Mouse (Mus musculus): Measurements from ENCODE around the gene Pafah1b3. TPM values are rescaled to one million over a fixed set of nuclear protein-coding genes. Genes with fewer than 3 reads are reported as not detected.

Pafah1b3 gene
- polyA plus RNA-seq, 1 experiment = 19.1 TPM

DNA sequence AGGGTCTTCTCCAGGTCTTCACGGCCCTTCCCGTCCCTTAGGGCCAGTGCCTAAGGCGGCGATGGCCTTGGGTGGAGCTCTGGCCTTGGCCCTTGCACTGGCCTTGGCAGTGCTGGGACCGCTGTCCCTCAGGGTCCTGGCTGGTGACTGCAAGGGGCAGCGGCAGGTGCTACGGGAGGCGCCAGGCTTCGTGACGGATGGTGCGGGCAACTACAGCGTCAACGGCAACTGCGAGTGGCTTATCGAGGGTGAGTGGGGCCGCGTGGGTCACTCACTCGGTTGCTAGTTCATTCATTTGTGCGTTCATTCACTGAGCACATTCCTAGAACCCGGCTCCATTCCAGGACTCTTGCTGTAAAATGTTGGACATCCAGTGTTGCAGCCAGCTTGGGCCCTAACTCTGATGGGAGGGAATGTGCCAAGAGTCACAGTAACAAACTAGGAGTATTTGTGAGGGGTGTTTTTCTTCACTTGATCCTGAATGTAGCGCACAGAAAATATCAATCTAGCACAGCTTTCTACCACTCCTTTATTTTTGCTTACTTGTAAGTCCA lies 19.7 kb upstream of the Pafah1b3 start:
- Histone ChIP-seq H3K4me3 (replicated peaks) (peak overlapping the region; percentile 96), H3K27me3 (replicated peaks) (peaks cover 34% of the 10 kb centered on the region), H3K9me3 (no peaks in the 10 kb centered on the region; the same call in 1 of the 2 replicates), H3K36me3 (replicated peaks; ENCODE audit: low read length) (no peaks in the 10 kb centered on the region), H3K4me1 (peaks cover 42% of the 10 kb centered on the region)
- TF ChIP-seq GATA1 (IDR thresholded peaks at IDR 0.05; ENCODE audit: borderline replicate concordance, low read length) (no peak), FLI1 (IDR thresholded peaks at IDR 0.05; ENCODE audit: low read length) (no peak)

DNA sequence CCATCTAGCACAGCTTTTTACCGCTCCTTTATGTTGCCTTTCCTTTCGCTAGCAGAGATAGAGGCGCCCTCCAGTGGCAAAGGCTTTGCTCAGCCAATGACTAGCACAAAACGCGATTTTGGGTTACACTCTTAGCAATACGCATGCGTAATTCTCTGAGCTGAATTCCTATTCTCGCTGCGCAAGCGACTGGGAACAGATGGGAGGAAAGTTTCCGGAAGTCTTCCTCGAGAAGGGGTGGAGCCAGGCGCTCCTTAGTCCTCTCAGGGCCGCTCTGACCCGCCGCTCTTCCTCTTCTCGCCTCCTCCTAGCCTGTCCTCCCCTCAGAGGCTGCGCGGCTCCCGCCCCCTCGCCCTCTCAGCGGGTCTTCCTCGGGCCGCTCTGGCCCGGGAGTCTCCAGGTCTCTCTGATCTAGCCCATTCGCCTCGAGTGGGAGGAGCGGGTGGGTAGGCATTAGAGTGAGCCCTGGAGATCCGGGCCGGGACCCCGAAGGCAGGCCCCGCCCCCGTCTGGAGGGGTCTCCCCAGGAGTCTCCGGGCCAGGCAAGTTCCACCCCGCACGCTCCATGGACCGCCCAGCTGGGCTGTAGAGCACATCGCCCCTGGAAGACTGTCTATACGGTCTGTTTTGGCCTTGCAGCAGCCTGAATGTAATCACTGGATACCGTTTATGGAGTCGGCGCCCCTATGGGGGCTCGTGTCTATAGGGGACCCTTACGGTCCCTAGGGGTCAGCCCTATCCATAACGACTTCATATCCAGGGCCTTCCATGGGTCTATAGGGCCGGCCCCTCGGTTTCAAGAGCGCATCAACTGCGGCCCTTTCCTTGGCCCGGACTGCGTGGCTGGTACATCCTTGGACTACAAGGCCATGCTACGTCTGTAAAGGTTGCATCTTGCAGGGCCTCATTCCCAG lies 19.0 kb upstream of the Pafah1b3 start, which contains the start of gene Megf8:
Megf8 (plus strand) TSS at position 633 of the 914 bp plus-strand sequence.
- Histone ChIP-seq H3K4me1 (peaks cover 37% of the 10 kb centered on the region), H3K4me3 (replicated peaks) (peak within 1 kb of the TSS; percentile 96), H3K9me3 (no peaks in the 10 kb centered on the region; the same call in 1 of the 2 replicates), H3K27me3 (replicated peaks) (peaks cover 42% of the 10 kb centered on the region), H3K36me3 (replicated peaks; ENCODE audit: low read length) (no peaks in the 10 kb centered on the region)
- no peak for TF ChIP-seq FLI1 (IDR thresholded peaks at IDR 0.05; ENCODE audit: low read length)
- TF ChIP-seq GATA1 (IDR thresholded peaks at IDR 0.05; ENCODE audit: borderline replicate concordance, low read length) = no peak

DNA sequence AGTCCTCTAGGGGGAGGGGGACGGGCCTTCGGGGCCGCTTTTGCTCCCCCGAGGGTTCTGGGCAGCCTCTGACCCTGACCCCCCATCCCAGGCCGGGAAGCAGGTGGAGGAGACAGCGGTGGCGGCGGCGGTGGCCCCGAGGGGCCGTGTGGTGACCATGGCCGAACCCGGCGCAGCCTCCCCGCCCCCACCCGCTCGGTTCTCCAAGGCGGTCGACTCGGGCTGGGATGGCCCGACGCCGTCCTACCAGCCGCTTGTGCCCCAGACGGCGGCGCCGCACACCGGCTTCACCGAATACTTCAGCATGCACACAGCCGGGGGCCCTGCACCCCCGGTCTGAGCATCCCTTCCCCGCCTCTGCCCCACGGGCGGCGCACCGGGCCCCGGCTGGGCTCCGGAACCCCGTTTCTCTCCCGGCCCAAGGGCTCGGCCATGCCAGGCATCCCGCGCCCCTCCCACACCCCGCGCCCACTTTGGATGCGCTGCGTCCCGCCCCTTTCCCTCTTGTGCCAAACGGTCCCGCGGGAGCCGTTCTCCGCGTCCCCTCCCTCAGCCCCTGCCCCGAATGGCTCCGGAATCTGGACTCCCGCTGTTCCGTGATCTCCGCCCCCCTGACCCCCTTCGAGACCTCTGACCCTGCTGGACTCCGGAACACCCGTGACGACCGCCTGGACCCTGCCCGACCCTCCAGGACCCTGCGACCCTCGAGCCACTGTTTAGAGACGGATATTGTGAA lies 17.7 kb upstream of the Pafah1b3 start:
- TF ChIP-seq FLI1 (IDR thresholded peaks at IDR 0.05; ENCODE audit: low read length) = no peak
- TF ChIP-seq GATA1 (IDR thresholded peaks at IDR 0.05; ENCODE audit: borderline replicate concordance, low read length) = no peak
- H3K9me3 ChIP-seq = no peaks in the 10 kb centered on the region; the same call in 1 of the 2 replicates
- H3K4me1 ChIP-seq = peaks cover 30% of the 10 kb centered on the region
- no peaks in the 10 kb centered on the region for H3K36me3 ChIP-seq (replicated peaks; ENCODE audit: low read length)
- peak overlapping the region; percentile 96 for H3K4me3 ChIP-seq (replicated peaks)
- peaks cover 52% of the 10 kb centered on the region for H3K27me3 ChIP-seq (replicated peaks)

DNA sequence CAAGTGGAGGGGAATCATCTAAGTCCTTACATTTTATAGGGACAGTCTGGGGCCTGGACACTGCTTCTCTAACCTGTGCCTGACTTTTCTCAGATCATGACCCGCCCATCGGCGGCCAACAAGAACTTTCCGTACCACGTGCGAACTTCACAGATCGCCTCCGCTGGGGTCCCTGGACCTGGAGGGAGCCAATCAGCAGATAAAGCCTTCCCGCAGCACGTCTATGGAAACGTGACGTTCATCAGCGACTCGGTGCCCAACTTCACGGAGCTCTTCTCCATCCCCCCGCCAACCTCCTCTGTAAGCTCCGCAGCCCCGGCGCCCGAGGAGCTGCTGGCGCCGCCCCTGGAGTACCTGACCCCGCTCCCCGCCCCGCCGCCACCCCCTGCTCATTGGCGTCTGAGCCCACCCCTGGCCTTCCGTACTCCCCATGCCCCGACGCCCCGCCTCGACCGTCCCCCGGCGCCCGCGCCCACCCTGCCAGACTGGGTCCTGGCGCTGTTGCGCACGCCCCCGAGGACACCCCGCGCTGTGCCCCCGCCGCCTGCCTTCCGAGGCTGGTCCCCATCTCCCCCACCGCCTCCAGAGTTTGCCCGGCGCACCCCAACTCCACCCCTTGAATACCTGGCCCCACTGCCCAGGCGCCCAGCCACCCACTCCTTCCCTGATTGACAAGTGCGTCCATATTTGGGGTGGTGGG lies 17.0 kb upstream of the Pafah1b3 start:
- peak overlapping the region; percentile 96 for H3K4me3 ChIP-seq (replicated peaks)

DNA sequence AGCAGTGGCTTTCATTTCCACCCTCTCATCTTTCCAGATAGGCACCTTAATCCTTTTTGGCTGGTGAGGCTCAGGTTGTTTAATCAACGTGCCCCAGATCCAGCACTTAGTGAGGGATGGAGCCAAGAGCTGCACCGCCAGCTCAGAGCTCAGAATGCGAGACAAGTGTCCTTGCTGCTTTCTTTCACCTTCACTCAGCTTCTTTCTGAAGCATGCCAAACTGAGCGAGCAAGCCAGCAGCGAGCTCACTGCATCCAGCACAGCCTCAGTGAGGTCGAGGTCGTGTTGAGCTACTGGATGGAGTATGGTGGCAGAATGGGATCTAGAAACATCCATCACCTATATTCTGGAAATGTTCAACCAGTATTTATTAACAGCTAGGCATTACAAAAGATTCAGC lies 15.5 kb upstream of the Pafah1b3 start:
- H3K4me3 ChIP-seq (replicated peaks) = no peak overlapping the region
- H3K36me3 ChIP-seq (replicated peaks; ENCODE audit: low read length) = no peaks in the 10 kb centered on the region
- peaks cover 70% of the 10 kb centered on the region for H3K27me3 ChIP-seq (replicated peaks)
- H3K9me3 ChIP-seq = no peaks in the 10 kb centered on the region
- H3K4me1 ChIP-seq = peaks cover 35% of the 10 kb centered on the region
- TF ChIP-seq GATA1 (IDR thresholded peaks at IDR 0.05; ENCODE audit: borderline replicate concordance, low read length) (no peak), FLI1 (IDR thresholded peaks at IDR 0.05; ENCODE audit: low read length) (no peak)

More for the DNA sequence above, 17.0 kb upstream of the Pafah1b3 start:
- Histone ChIP-seq H3K9me3 (no peaks in the 10 kb centered on the region), H3K4me1 (peaks cover 30% of the 10 kb centered on the region), H3K36me3 (replicated peaks; ENCODE audit: low read length) (no peaks in the 10 kb centered on the region), H3K27me3 (replicated peaks) (peaks cover 56% of the 10 kb centered on the region)
- TF ChIP-seq GATA1 (IDR thresholded peaks at IDR 0.05; ENCODE audit: borderline replicate concordance, low read length) = no peak
- TF ChIP-seq FLI1 (IDR thresholded peaks at IDR 0.05; ENCODE audit: low read length) = no peak

DNA sequence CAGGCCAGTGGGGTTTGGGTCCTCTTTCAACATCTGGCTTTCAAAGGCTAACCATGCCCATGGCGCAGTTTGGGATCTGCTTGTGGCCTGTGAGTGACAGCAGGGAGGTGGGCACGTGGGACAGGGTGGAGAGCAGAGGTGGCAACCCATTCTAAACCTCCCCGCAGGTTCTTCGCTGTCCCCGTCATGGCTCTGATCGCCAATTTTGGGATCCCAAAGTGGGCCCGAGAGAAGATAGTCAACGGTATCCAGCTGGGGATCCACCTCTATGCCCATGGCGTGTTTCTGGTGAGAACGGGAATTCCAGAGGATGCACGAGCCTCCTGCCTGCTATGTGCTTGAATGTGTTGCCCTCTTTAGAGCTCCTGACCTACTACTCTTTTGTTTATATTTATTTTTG lies 13.4 kb upstream of the Pafah1b3 start:
- H3K27me3 ChIP-seq (replicated peaks) = peaks cover 92% of the 10 kb centered on the region
- no peak overlapping the region for H3K4me3 ChIP-seq (replicated peaks)
- H3K36me3 ChIP-seq (replicated peaks; ENCODE audit: low read length) = no peaks in the 10 kb centered on the region
- TF ChIP-seq FLI1 (IDR thresholded peaks at IDR 0.05; ENCODE audit: low read length) (no peak), GATA1 (IDR thresholded peaks at IDR 0.05; ENCODE audit: borderline replicate concordance, low read length) (no peak)
- peaks cover 25% of the 10 kb centered on the region for H3K4me1 ChIP-seq
- H3K9me3 ChIP-seq = no peaks in the 10 kb centered on the region

DNA sequence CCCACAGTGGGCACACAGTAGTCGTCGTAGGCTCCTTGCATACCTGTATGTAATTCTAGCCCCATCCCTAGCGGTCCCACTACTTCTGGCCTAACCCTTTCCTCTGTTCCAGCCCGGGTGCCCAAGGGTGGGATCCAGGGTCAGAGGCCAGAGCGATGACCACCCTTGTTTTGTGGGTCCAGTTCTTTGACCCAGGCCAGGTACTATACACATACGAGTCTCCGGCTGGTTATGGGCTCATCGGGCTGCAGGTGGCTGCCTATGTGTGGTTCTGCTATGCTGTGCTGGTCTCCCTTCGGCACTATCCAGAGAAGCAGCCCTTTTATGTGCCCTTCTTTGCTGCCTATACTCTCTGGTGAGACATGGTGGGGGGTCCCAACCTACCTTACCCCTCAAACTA lies 11.6 kb upstream of the Pafah1b3 start:
- Histone ChIP-seq H3K4me3 (replicated peaks) (no peak overlapping the region), H3K4me1 (peaks cover 15% of the 10 kb centered on the region), H3K27me3 (replicated peaks) (peaks cover 88% of the 10 kb centered on the region), H3K36me3 (replicated peaks; ENCODE audit: low read length) (no peaks in the 10 kb centered on the region), H3K9me3 (no peaks in the 10 kb centered on the region)
- no peak for TF ChIP-seq GATA1 (IDR thresholded peaks at IDR 0.05; ENCODE audit: borderline replicate concordance, low read length)
- no peak for TF ChIP-seq FLI1 (IDR thresholded peaks at IDR 0.05; ENCODE audit: low read length)

DNA sequence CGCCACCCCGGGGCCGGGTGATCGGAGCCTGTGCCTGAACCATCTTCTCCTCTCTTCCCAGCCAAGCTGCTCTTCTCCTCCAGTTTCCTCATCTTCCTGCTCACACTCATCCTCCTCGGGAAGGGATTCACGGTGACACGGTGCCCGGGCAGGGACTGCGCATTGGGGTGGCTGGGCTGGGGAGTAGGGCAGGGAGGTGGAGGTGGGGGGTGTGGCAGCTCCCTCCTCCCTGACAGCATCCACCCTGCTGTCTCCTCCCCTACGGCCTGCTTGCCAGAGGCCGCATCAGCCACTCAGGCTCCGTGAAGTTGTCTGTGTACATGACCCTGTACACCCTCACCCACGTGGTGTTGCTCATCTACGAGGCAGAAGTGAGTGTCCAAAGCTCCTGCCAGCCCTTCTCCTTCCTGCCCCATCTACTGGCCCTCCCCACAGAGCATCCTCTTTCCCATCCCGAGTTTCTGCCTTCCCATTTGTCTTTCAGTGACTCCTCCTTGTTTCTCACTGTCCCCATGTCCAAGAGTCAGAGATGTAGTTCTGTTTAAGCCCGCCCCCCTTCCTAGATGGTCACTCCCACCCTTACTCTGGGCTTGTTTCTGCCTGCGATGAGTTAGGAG lies 11.0 kb upstream of the Pafah1b3 start:
- H3K9me3 ChIP-seq = no peaks in the 10 kb centered on the region
- peaks cover 87% of the 10 kb centered on the region for H3K27me3 ChIP-seq (replicated peaks)
- H3K4me3 ChIP-seq (replicated peaks) = peak overlapping the region; percentile 33
- peaks cover 15% of the 10 kb centered on the region for H3K4me1 ChIP-seq
- TF ChIP-seq FLI1 (IDR thresholded peaks at IDR 0.05; ENCODE audit: low read length) (no peak), GATA1 (IDR thresholded peaks at IDR 0.05; ENCODE audit: borderline replicate concordance, low read length) (no peak)
- H3K36me3 ChIP-seq (replicated peaks; ENCODE audit: low read length) = no peaks in the 10 kb centered on the region

DNA sequence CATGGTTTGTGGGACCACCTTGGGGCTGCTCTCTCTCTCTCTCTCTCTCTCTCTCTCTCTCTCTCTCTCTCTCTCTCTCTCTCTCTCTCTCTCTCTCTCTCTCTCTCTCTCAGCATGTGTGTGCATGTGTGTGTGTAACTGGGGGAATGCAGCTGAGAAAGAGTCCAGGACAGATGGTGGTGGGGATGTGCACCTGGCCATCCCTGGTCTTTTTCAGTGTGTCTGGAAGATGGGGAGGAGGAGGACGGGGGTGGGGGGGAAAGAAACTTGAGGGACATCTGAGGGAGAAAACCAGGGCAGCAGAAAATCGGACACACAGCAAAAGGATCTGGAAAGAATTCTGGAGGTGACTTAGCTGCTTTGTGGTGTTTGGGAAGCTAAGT lies 8.8 kb upstream of the Pafah1b3 start:
- Histone ChIP-seq H3K4me1 (peaks cover 15% of the 10 kb centered on the region), H3K36me3 (replicated peaks; ENCODE audit: low read length) (no peaks in the 10 kb centered on the region), H3K9me3 (no peaks in the 10 kb centered on the region), H3K27me3 (replicated peaks) (peaks cover 78% of the 10 kb centered on the region), H3K4me3 (replicated peaks) (no peak overlapping the region)
- TF ChIP-seq GATA1 (IDR thresholded peaks at IDR 0.05; ENCODE audit: borderline replicate concordance, low read length) (no peak), FLI1 (IDR thresholded peaks at IDR 0.05; ENCODE audit: low read length) (no peak)
